ENCODE assay signal across 26 mouse cellular contexts in genomic region chr2:118298601-118299000, GRCm38 (mm10). TPM values are rescaled to one million over a fixed set of nuclear protein-coding genes. Genes with fewer than 3 reads are reported as not detected.
"Had no signal": no experiment of that assay in that cellular context is flagged by ENCODE, and none has a peak within 500 bp of the region (broad histone marks: within the 10 kb centered on the region; RNA-seq: fewer than 3 reads in every experiment).

No protein-coding gene starts in this region.

- DNase-seq: gastrocnemius, adult 2 months; gastrocnemius, postnatal 10 days; gastrocnemius, postnatal 25 days; heart, adult 18-20 months; heart, postnatal 10 days; heart, postnatal 4 days; kidney, adult 18-20 months; kidney, adult 8-10 months; kidney, postnatal 10 days; kidney, postnatal 25 days; kidney, postnatal 4 days had no signal

- ATAC-seq: inflammation-experienced regulatory T-cells, adult 6 months; intestine, embryonic 15.5 days; intestine, postnatal 0 days; liver, embryonic 12.5 days had no signal

- H3K27me3 ChIP-seq: hindbrain, embryonic 15.5 days; intestine, embryonic 15.5 days; limb, embryonic 12.5 days; liver, embryonic 12.5 days had no signal

- H3K4me1 ChIP-seq: heart, embryonic 10.5 days; heart, embryonic 12.5 days; intestine, embryonic 15.5 days; limb, embryonic 12.5 days; liver, embryonic 12.5 days had no signal

- H3K27ac ChIP-seq: heart, embryonic 10.5 days; hindbrain, embryonic 15.5 days; intestine, embryonic 15.5 days; layer of hippocampus, adult 2 months; left cerebral cortex, adult 2 months; limb, embryonic 10.5 days; limb, embryonic 12.5 days; liver, embryonic 12.5 days had no signal

- H3K36me3 ChIP-seq: heart, embryonic 10.5 days; heart, embryonic 12.5 days; hindbrain, embryonic 15.5 days; intestine, embryonic 15.5 days; limb, embryonic 10.5 days; limb, embryonic 12.5 days; liver, embryonic 12.5 days had no signal

- H3K4me2 ChIP-seq: heart, embryonic 12.5 days; hindbrain, embryonic 15.5 days; intestine, embryonic 15.5 days; limb, embryonic 12.5 days; liver, embryonic 12.5 days had no signal

- H3K4me3 ChIP-seq: gastrocnemius, adult 2 months; heart, embryonic 10.5 days; heart, embryonic 12.5 days; hindbrain, embryonic 15.5 days; intestine, embryonic 15.5 days; layer of hippocampus, adult 2 months; left cerebral cortex, adult 2 months; limb, embryonic 10.5 days; limb, embryonic 12.5 days; liver, embryonic 12.5 days had no signal

- H3K9ac ChIP-seq: heart, embryonic 12.5 days; hindbrain, embryonic 15.5 days; intestine, embryonic 15.5 days; limb, embryonic 12.5 days; liver, embryonic 12.5 days had no signal

- H3K9me3 ChIP-seq: heart, embryonic 10.5 days; hindbrain, embryonic 15.5 days; intestine, embryonic 15.5 days; limb, embryonic 10.5 days; limb, embryonic 12.5 days; liver, embryonic 12.5 days had no signal

RNA-seq across cellular contexts. Expression of gene Fsip1, which starts 41.8 kb away (rescaled TPM):
- total RNA-seq: gastrocnemius, adult 2 months; gastrocnemius, postnatal 10 days; gastrocnemius, postnatal 25 days; gastrocnemius, postnatal 4 days; granulocyte monocyte progenitor cell, adult 5-6 weeks; heart, adult 18-20 months; heart, adult 8-10 months; heart, postnatal 10 days; heart, postnatal 25 days had no signal
- polyA plus RNA-seq: heart, embryonic 12.5 days; inflammation-experienced regulatory T-cells, adult 6 months had no signal
